Mouse (Mus musculus) cortical plate, adult 2 months (tissue): Measurements from ENCODE around the gene Il20rb.

Source experiments
- CTCF ChIP-seq: fragments of 200-500 bp; IDR thresholded peaks from 2 replicates; pipeline ENCODE4 v1.5.1; 2011; ENCODE audit warnings: mild to moderate bottlenecking, control low read depth, low read length; ENCODE audit not compliant: insufficient read depth; ENCODE audit errors: extremely low read depth
- POLR2A ChIP-seq: fragments of 200-500 bp; IDR thresholded peaks from 2 replicates; pipeline ENCODE4 v1.6.1; 2011; ENCODE audit warnings: mild to moderate bottlenecking, low read length, control low read depth; ENCODE audit not compliant: insufficient read depth; ENCODE audit errors: extremely low read depth

- TF ChIP-seq POLR2A (no peak), CTCF (no peak)
These were observed 49.2 kb upstream of the Il20rb start for GRCm38 (mm10) chr9:100535618-100536262.
